22 mouse cellular contexts compared by ENCODE assay signal in the genomic region with DNA sequence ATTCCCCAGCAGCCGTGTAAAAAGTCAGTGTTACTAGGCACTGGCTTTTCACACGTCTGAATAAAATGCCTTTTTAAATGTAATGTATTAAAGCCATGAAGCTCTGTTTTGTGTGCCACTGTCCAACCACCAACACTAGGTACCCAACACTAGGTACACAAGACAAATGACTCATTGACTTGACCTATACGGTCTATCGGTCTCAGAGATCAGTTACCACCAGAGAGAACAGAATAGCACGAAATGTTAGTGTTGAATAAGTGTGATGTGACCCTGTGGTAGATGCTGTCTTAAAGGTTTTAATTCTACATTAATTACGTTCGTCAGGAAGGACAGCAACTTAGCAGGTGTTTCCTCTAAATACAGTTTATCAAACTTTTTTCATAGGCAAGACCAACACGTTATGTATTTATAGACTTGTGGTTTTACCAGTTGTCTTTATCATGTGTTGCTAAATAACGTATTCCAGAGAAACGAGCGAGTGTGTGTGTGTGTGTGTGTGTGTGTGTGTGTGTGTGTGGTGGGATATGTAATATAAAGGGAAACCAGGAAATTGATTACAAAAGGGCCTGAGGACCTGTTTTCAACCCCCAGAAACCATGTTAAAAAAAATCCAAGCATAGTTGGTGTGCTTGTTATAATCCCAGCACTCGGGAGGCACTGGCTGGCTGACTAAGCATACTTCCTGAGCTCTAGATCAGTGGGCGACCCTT.
DNase-seq lines count a peak whose midpoint lies in the region; ATAC-seq and TF ChIP-seq lines count a peak whose summit lies in the region.
"Had no signal": no experiment of that assay in that cellular context is flagged by ENCODE, and none has a peak within 500 bp of the region (broad histone marks: within the 10 kb centered on the region; RNA-seq: fewer than 3 reads in every experiment).

No protein-coding gene starts in this region.

- no peak for TF ChIP-seq CTCF in MEL (IDR thresholded peaks at IDR 0.05 in 2 of 3, conservative IDR thresholded peaks at IDR 0.05 in 1 of 3; ENCODE audit: control insufficient read depth in 1 of 3, insufficient read depth in 1 of 3, low read depth in 2 of 3, low read length in 3 of 3, poor library complexity in 1 of 3, severe bottlenecking in 1 of 3)

- H3K9ac ChIP-seq in midbrain, embryonic 11.5 days (ENCODE audit: low read length): no peak overlapping the region
- no peak overlapping the region for H3K9ac ChIP-seq in midbrain, embryonic 14.5 days (replicated peaks; ENCODE audit: low read length)
- peak overlapping the region; percentile 33 for H3K9ac ChIP-seq in MEL (ENCODE audit: control insufficient read depth, low read depth, low read length, poor library complexity, severe bottlenecking)
- H3K9ac ChIP-seq: embryonic facial prominence, embryonic 13.5 days; forebrain, embryonic 12.5 days; hindbrain, embryonic 13.5 days had no signal

- peak; percentile 59 for DNase-seq in midbrain, embryonic 11.5 days (ENCODE audit: low spot score, missing footprints)
- DNase-seq in midbrain, embryonic 14.5 days: no peak
- DNase-seq in MEL (ENCODE audit: low read depth, low spot score): peak; percentile 79
- DNase-seq in lung, postnatal 36 days: no peak
- no peak for DNase-seq in lung, postnatal 4 days
- DNase-seq: adrenal gland, postnatal 14 days; cerebellum, postnatal 10 days; gastrocnemius, postnatal 36 days; kidney, adult 18-20 months; kidney, postnatal 10 days had no signal

- ATAC-seq in midbrain, embryonic 11.5 days (ENCODE audit: low FRiP score): no peak
- no peak for ATAC-seq in midbrain, embryonic 14.5 days (ENCODE audit: low FRiP score, low TSS enrichment)
- peak; percentile 63 for ATAC-seq in granulocyte monocyte progenitor cell, adult 5-6 weeks (replicated peaks; ENCODE audit: poor library complexity, severe bottlenecking)
- ATAC-seq: activated CD4-positive, CD25-positive, alpha-beta regulatory T cell, adult 4 months; lung, postnatal 0 days had no signal

- H3K9me3 ChIP-seq in midbrain, embryonic 11.5 days (ENCODE audit: control insufficient read depth, low read length): no peaks in the 10 kb centered on the region
- H3K9me3 ChIP-seq in midbrain, embryonic 14.5 days (ENCODE audit: control insufficient read depth, low read length): no peaks in the 10 kb centered on the region
- no peaks in the 10 kb centered on the region for H3K9me3 ChIP-seq in MEL (replicated peaks; ENCODE audit: insufficient read depth, low read length)
- H3K9me3 ChIP-seq: embryonic facial prominence, embryonic 13.5 days; forebrain, embryonic 12.5 days; hindbrain, embryonic 13.5 days had no signal

- H3K27ac ChIP-seq in midbrain, embryonic 11.5 days (ENCODE audit: low read depth, low read length): no peak overlapping the region
- H3K27ac ChIP-seq in midbrain, embryonic 14.5 days (replicated peaks; ENCODE audit: low read depth, low read length): no peak overlapping the region
- peak overlapping the region; percentile 93 for H3K27ac ChIP-seq in MEL (ENCODE audit: control insufficient read depth, low read depth, low read length)
- H3K27ac ChIP-seq: embryonic facial prominence, embryonic 13.5 days; forebrain, embryonic 12.5 days; hindbrain, embryonic 13.5 days; left cerebral cortex, adult 2 months; stomach, postnatal 0 days had no signal

- TF ChIP-seq POLR2A in MEL (IDR thresholded peaks at IDR 0.05; ENCODE audit: control insufficient read depth in 1 of 2, insufficient read depth in 1 of 2, low read depth in 1 of 2, low read length in 2 of 2, poor library complexity in 1 of 2) (no peak), myocyte (IDR thresholded peaks at IDR 0.05; ENCODE audit: insufficient read length, low read depth) (no peak)

- TF ChIP-seq EP300 in MEL (IDR thresholded peaks at IDR 0.05; ENCODE audit: low read depth in 1 of 2, low read length in 2 of 2): peak; percentile 98 to 99

- no peak overlapping the region for H3K4me2 ChIP-seq in midbrain, embryonic 11.5 days
- no peak overlapping the region for H3K4me2 ChIP-seq in midbrain, embryonic 14.5 days (ENCODE audit: low read length)
- no peak overlapping the region for H3K4me2 ChIP-seq in myocyte (ENCODE audit: low read depth)
- H3K4me2 ChIP-seq: embryonic facial prominence, embryonic 13.5 days; forebrain, embryonic 12.5 days; hindbrain, embryonic 13.5 days had no signal

- no peak for TF ChIP-seq RAD21 in MEL (IDR thresholded peaks at IDR 0.05; ENCODE audit: low read depth, low read length)

- H3K36me3 ChIP-seq in midbrain, embryonic 11.5 days (ENCODE audit: control insufficient read depth, insufficient read depth, low read length): no peaks in the 10 kb centered on the region
- no peaks in the 10 kb centered on the region for H3K36me3 ChIP-seq in midbrain, embryonic 14.5 days (ENCODE audit: control insufficient read depth, insufficient read depth, low read length)
- peaks cover 2 to 64% of the 10 kb centered on the region in 2 experiments for H3K36me3 ChIP-seq in MEL (ENCODE audit: control insufficient read depth in 1 of 2, insufficient read depth in 2 of 2, low read length in 2 of 2)
- H3K36me3 ChIP-seq in myocyte (ENCODE audit: control insufficient read depth, insufficient read depth): no peaks in the 10 kb centered on the region
- H3K36me3 ChIP-seq: forebrain, embryonic 12.5 days; G1E had no signal

- WGBS in midbrain, embryonic 11.5 days: 92% methylated on average over 13 of the region's 13 CpGs
- 93% methylated on average over 13 of the region's 13 CpGs for WGBS in midbrain, embryonic 14.5 days

- no peaks in the 10 kb centered on the region for H3K27me3 ChIP-seq in midbrain, embryonic 11.5 days (ENCODE audit: control insufficient read depth, insufficient read depth, low read length)
- no peaks in the 10 kb centered on the region for H3K27me3 ChIP-seq in midbrain, embryonic 14.5 days (ENCODE audit: control insufficient read depth, insufficient read depth, low read length)
- H3K27me3 ChIP-seq in MEL (ENCODE audit: control insufficient read depth in 1 of 2, insufficient read depth in 2 of 2, low read length in 2 of 2): no peaks in the 10 kb centered on the region
- no peaks in the 10 kb centered on the region for H3K27me3 ChIP-seq in myocyte (ENCODE audit: control insufficient read depth, insufficient read depth, insufficient read length)
- H3K27me3 ChIP-seq: CH12.LX; embryonic facial prominence, embryonic 13.5 days; forebrain, embryonic 12.5 days; hindbrain, embryonic 13.5 days had no signal

- peaks cover 6% of the 10 kb centered on the region for H3K4me1 ChIP-seq in midbrain, embryonic 11.5 days (ENCODE audit: control insufficient read depth, insufficient read depth, low read length)
- H3K4me1 ChIP-seq in midbrain, embryonic 14.5 days (ENCODE audit: control insufficient read depth, insufficient read depth, low read length): peaks cover 8% of the 10 kb centered on the region
- peaks cover 61 to 77% of the 10 kb centered on the region in 2 experiments for H3K4me1 ChIP-seq in MEL (ENCODE audit: control insufficient read depth in 1 of 2, insufficient read depth in 2 of 2, low read length in 2 of 2)

- H3ac ChIP-seq in myocyte (ENCODE audit: control insufficient read depth, insufficient read length): no peak overlapping the region

- H3K79me2 ChIP-seq in MEL (ENCODE audit: control insufficient read depth, insufficient read depth, low read length, poor library complexity): peaks cover 15% of the 10 kb centered on the region; the same call in 1 of the 2 replicates
- H3K79me2 ChIP-seq in myocyte (ENCODE audit: control insufficient read depth, insufficient read depth): no peaks in the 10 kb centered on the region

- H3K4me3 ChIP-seq in midbrain, embryonic 11.5 days (ENCODE audit: low read depth, low read length): no peak overlapping the region
- no peak overlapping the region for H3K4me3 ChIP-seq in midbrain, embryonic 14.5 days (replicated peaks; ENCODE audit: low read depth, low read length)
- peak overlapping the region; percentile 5 to 17; a peak in 3 of 4 replicates for H3K4me3 ChIP-seq in MEL (ENCODE audit: control insufficient read depth in 1 of 2, insufficient read depth in 1 of 2, low read depth in 2 of 2, low read length in 2 of 2)
- no peak overlapping the region for H3K4me3 ChIP-seq in myocyte
- H3K4me3 ChIP-seq: embryonic facial prominence, embryonic 13.5 days; erythroblast, embryonic 14.5 days; forebrain, embryonic 12.5 days; hindbrain, embryonic 13.5 days; left cerebral cortex, adult 2 months had no signal

TF ChIP-seq in MEL, 35 proteins besides CTCF, POLR2A, EP300 and RAD21 (continues in another document):
- TF ChIP-seq MYB (IDR thresholded peaks at IDR 0.05; ENCODE audit: low read depth, low read length): peak; percentile 99
- no peak; the same call in 1 of the 2 replicates for TF ChIP-seq ZC3H11A (IDR thresholded peaks at IDR 0.05; ENCODE audit: low read depth, low read length)
- peak; percentile 27; the same call in 1 of the 2 replicates for TF ChIP-seq KAT2A (conservative IDR thresholded peaks at IDR 0.05; ENCODE audit: low read depth, low read length)
- TF ChIP-seq ZMIZ1 (IDR thresholded peaks at IDR 0.05; ENCODE audit: low read depth, low read length): peak; percentile 65; the same call in 1 of the 2 replicates
- no peak for TF ChIP-seq USF2 (IDR thresholded peaks at IDR 0.05; ENCODE audit: borderline replicate concordance in 1 of 2, insufficient read depth in 1 of 2, low read depth in 1 of 2, low read length in 2 of 2)
- TF ChIP-seq CHD1 (IDR thresholded peaks at IDR 0.05; ENCODE audit: low read depth, low read length): no peak
- no peak for TF ChIP-seq JUND (IDR thresholded peaks at IDR 0.05; ENCODE audit: low read depth, low read length)
- TF ChIP-seq MAFK (IDR thresholded peaks at IDR 0.05; ENCODE audit: borderline replicate concordance, low read depth, low read length): peak; percentile 85
- no peak for TF ChIP-seq POLR2AphosphoS5 (IDR thresholded peaks at IDR 0.05; ENCODE audit: borderline replicate concordance, low read depth, low read length)

TF ChIP-seq in myocyte, 11 proteins besides CTCF, POLR2A, EP300 and RAD21:
- TF ChIP-seq REST (IDR thresholded peaks at IDR 0.05; ENCODE audit: insufficient read depth, insufficient read length): no peak
- TF ChIP-seq TCF12 (IDR thresholded peaks at IDR 0.05; ENCODE audit: insufficient read depth, poor library complexity, severe bottlenecking): peak; percentile 15

Comparison
In these comparisons a context has a peak if more than half of its experiments do, and no peak if none do; other contexts are left out.
1. DNase-seq: peak in midbrain, embryonic 11.5 days (single experiment) and MEL (single experiment); none in midbrain, embryonic 14.5 days (single experiment), lung, postnatal 36 days (single experiment) and lung, postnatal 4 days (0 of 2).
2. H3K4me3 ChIP-seq: peak in MEL (2 of 2); none in midbrain, embryonic 11.5 days (single experiment), midbrain, embryonic 14.5 days (single experiment) and myocyte (single experiment).